Mouse (Mus musculus) kidney, adult 2 months (tissue): Measurements from ENCODE around the gene Col4a1. TPM values are rescaled to one million over a fixed set of nuclear protein-coding genes. Genes with fewer than 3 reads are reported as not detected.
A peak's percentile ranks its signal among the peaks of the same experiment; 100 is the strongest.

Source experiments
- DNase-seq: peaks from one replicate; pipeline ENCODE4 v3.0.0; 2021
- H3K27ac ChIP-seq: fragments of 200-500 bp; 2 replicates; pipeline ENCODE4 v1.5.1; 2012; ENCODE audit warnings: low read depth, low read length, control low read depth, inconsistent platforms; ENCODE audit not compliant: insufficient read depth
- H3K27me3 ChIP-seq: fragments of 200-500 bp; replicated peaks from 2 replicates; pipeline ENCODE4 v1.6.1; 2012; ENCODE audit warnings: mild to moderate bottlenecking, moderate library complexity, low read length, inconsistent platforms; ENCODE audit not compliant: control insufficient read depth, insufficient read depth
- H3K36me3 ChIP-seq: fragments of 200-500 bp; 2 replicates; pipeline ENCODE4 v1.6.1; 2012; ENCODE audit warnings: mild to moderate bottlenecking, moderate library complexity, low read length, inconsistent platforms; ENCODE audit not compliant: control insufficient read depth, insufficient read depth
- H3K4me1 ChIP-seq: fragments of 200-500 bp; 2 replicates; pipeline ENCODE4 v1.6.1; 2011; ENCODE audit warnings: low read length; ENCODE audit not compliant: control insufficient read depth, insufficient read depth
- H3K4me3 ChIP-seq: fragments of 200-500 bp; 2 replicates; pipeline ENCODE4 v1.5.1; 2011; ENCODE audit warnings: mild to moderate bottlenecking, low read depth, low read length, control low read depth; ENCODE audit not compliant: insufficient read depth
- CTCF ChIP-seq: fragments of 200-500 bp; conservative IDR thresholded peaks from 2 replicates; pipeline ENCODE4 v1.5.1; 2011; ENCODE audit warnings: low read depth, mild to moderate bottlenecking, control low read depth, low read length, moderate library complexity, mixed read lengths; ENCODE audit not compliant: insufficient read depth, insufficient read length
- POLR2A ChIP-seq: fragments of 200-500 bp; IDR thresholded peaks from one replicate; pipeline ENCODE4 v1.6.1; 2011; ENCODE audit warnings: low read depth, low read length, control low read depth
- WGBS: fragments of 180-500 bp; shearing (Covaris S2); methylation state at CpG from one replicate; pipeline ENCODE4 v1.1.7; 2018; 5-methylcytosine and 5-hydroxymethylcytosine counted together
- polyA plus RNA-seq: library from polyadenylated mRNA; depleted of rRNA; stranded (reverse); fragments of >200 nt; gene quantifications from 2 replicates; pipeline ENCODE4 v1.2.3, GENCODE M21; 2012

The Col4a1 gene
- polyA plus RNA-seq, 1 experiment, result 216 TPM

DNA sequence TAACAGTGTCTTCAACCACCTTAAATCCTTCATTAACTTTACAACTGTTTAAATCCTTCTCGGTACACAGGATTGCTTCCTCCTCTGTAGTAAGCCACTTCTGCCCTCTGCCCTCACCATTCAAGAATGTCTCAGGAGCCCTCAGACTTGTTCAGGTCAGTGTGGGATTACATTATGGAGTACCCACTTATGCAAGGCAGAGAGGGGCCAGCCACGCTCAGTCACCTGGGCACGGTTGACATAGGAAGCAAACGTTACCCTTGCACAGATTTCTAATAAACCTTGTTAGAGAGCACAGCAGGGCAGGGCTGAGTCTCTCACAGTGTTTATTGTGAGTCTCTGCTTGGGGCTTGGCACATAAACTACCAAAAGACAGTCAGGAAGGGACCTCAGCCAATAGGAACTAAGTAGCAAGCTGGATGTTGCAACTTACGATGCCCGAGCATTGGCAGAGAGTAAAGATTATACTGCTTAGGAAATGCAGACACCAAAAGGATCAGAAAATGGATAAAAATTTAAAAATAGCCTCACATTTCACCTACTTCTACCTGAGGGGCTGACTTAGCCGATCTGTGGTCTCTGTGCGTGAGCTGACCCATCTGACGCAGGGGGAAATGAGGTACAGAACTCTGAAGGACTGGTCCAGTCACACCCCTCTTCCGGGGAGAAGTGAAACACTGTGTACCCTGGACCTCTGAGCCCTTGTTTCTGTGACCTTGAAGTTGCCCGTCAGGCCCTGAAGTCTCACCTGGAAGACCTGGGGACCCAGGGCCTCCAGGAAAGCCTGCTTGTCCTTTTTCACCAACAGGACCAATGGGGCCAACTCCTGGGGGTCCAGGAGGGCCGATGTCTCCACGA is 86.8 kb downstream of the Col4a1 start:
- no peak for DNase-seq
- WGBS, result 77% methylated on average over 13 of the region's 13 CpGs
- Histone ChIP-seq H3K4me3 (no peak overlapping the region), H3K27me3 (no peaks in the 10 kb centered on the region), H3K27ac (no peak overlapping the region), H3K4me1 (no peaks in the 10 kb centered on the region), H3K36me3 (0 out of 2 replicates have a peak, but pooled peaks cover 10% of the 10 kb centered on the region)
- TF ChIP-seq CTCF (no peak), POLR2A (no peak)

DNA sequence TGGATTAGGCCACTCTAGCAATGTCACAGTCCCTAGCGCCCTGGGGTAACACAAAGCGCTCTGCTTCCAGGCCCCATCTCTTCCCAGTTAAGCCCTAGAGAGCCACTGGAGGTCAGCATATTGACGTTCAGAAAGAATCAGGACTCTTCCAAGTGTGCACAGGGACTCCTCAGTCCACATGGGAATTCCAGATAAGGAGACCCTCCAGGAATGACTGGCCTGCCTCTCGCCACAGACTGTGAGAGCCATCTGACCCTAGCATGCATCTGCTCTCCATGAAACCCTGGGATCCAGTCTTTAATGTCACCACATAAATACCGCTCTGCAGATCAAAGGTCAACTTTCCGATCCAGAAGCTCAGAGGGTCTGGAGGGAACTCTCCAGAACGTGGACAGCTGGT is 88.4 kb downstream of the Col4a1 start:
- 64% methylated on average over 7 of the region's 7 CpGs for WGBS
- H3K27me3 ChIP-seq, result no peaks in the 10 kb centered on the region
- H3K27ac ChIP-seq, result no peak overlapping the region
- DNase-seq, result no peak
- no peak overlapping the region for H3K4me3 ChIP-seq
- H3K4me1 ChIP-seq, result no peaks in the 10 kb centered on the region
- 0 out of 2 replicates have a peak, but pooled peaks cover 10% of the 10 kb centered on the region for H3K36me3 ChIP-seq
- TF ChIP-seq CTCF, result no peak
- no peak for TF ChIP-seq POLR2A

DNA sequence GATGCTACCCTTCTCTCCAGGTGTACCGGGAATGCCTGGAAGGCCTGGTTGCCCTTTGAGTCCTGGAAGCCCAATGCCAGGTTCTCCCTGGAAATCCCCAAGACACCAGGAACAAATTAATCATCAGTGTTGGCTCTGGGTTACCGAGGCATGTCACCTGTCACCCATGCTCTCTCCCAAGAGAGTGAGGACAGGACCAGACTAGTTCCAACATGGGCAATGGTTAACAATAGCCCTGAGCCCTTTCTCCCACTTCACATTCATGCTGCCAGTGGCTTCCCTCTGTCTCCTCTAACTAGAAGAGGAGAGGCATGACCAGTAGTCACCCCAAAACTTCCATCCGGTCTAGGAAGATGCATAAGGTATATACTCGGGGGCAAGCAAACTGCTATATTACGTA is 91.3 kb downstream of the Col4a1 start:
- H3K36me3 ChIP-seq, result 0 out of 2 replicates have a peak, but pooled peaks cover 6% of the 10 kb centered on the region
- H3K4me3 ChIP-seq, result no peak overlapping the region
- no peaks in the 10 kb centered on the region for H3K4me1 ChIP-seq
- no peaks in the 10 kb centered on the region for H3K27me3 ChIP-seq
- no peak overlapping the region for H3K27ac ChIP-seq
- DNase-seq, result peak; percentile 47
- WGBS, result 68% methylated on average over 5 of the region's 5 CpGs
- TF ChIP-seq POLR2A (no peak), CTCF (no peak)

DNA sequence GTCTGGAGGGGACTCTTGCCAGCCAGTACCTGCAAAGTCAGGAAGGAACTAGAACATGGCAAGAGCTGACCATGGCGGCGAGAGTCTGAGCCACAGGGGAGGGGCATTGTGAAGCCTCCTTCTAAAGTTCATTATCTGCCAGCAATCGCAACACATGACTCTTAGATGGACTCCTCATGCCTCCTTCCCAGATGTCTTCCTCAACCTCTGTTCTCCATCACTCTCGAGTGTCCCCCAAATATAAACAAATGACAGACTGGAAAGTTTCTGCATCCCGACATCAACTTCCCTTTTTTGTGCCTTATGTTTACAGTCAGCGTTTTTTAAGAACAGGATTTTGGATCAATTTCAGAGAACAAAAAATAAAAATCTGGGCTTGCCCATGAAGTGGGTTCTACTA is 93.3 kb downstream of the Col4a1 start:
- Histone ChIP-seq H3K27me3 (no peaks in the 10 kb centered on the region), H3K36me3 (peaks cover 4% of the 10 kb centered on the region; the same call in 1 of the 2 replicates), H3K27ac (no peak overlapping the region), H3K4me3 (no peak overlapping the region), H3K4me1 (no peaks in the 10 kb centered on the region)
- 71% methylated on average over 6 of the region's 6 CpGs for WGBS
- TF ChIP-seq CTCF (no peak), POLR2A (no peak)
- no peak for DNase-seq

DNA sequence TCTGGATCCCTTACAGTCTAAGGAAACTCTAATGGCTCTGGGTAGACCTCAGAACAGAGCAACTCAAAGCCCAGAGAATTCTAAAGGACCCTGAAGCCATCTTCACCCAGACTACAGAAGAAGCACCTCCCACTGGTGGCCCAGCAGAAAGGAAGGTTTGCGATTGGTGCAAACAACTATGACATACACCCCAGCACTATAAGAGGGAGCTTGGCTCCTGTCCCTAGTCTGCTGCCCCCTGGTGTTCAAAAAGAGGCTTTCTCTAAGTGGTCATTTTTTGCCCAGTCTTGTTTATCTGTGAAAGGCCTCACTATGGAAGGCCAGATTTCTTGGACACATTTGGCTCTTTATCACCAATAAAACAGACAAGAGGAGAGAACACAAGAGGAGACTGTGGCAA is 97.4 kb downstream of the Col4a1 start:
- 50% methylated on average over 1 of the region's 1 CpGs for WGBS
- H3K27me3 ChIP-seq, result no peaks in the 10 kb centered on the region
- TF ChIP-seq POLR2A (no peak), CTCF (peak; percentile 73)
- H3K4me3 ChIP-seq, result no peak overlapping the region
- H3K36me3 ChIP-seq, result peaks cover 5% of the 10 kb centered on the region; the same call in 1 of the 2 replicates
- H3K27ac ChIP-seq, result no peak overlapping the region
- no peaks in the 10 kb centered on the region for H3K4me1 ChIP-seq
- peak; percentile 52 for DNase-seq

DNA sequence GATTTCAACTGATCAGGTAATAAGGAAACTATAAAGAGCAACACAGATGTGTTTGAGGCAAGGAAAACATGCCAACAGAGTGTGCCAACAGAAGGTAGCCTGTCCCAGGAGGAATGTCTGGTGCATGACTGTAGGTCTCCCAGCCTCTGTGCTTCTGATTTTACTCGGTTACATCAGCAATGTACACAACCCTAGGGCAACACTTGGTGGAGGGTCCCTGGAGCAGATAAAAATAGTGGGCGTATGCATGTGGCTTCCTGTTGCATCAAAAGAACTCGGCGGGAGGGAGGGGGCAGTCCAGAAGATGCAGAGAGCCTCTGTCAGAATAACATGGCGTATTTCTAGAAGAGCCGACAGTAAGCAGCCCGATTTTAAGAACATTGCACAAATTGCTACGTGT is 106.1 kb downstream of the Col4a1 start:
- no peak for DNase-seq
- TF ChIP-seq POLR2A, result no peak
- TF ChIP-seq CTCF, result no peak
- Histone ChIP-seq H3K27ac (no peak overlapping the region), H3K36me3 (peaks cover 10% of the 10 kb centered on the region; the same call in 1 of the 2 replicates), H3K4me1 (no peaks in the 10 kb centered on the region), H3K27me3 (no peaks in the 10 kb centered on the region), H3K4me3 (no peak overlapping the region)
- WGBS, result 70% methylated on average over 8 of the region's 8 CpGs

DNA sequence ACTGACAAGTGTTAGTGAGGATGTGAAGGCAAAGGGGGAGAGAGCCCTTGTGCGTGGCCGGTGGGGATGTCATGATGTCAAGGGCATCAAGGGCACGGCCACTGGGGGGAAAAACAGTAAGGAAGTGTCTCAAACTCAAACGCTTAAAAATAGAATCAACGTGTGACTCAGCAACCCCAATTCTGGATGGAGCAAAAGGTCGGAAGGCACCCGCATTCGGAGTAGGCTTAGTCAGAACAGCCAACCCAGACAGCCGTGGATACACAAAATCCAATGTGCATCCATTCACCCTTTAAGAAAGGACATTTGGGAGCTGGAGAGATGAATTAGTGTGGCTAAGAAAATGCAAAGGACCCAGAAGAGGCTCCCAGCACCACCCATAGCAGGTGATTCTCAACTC is 107.1 kb downstream of the Col4a1 start:
- TF ChIP-seq CTCF (no peak), POLR2A (no peak)
- H3K36me3 ChIP-seq, result peaks cover 8% of the 10 kb centered on the region; the same call in 1 of the 2 replicates
- H3K27ac ChIP-seq, result no peak overlapping the region
- 67% methylated on average over 9 of the region's 9 CpGs for WGBS
- no peak overlapping the region for H3K4me3 ChIP-seq
- no peaks in the 10 kb centered on the region for H3K4me1 ChIP-seq
- no peaks in the 10 kb centered on the region for H3K27me3 ChIP-seq
- DNase-seq, result no peak
